ENCODE assay signal across 8 mouse cellular contexts in genomic region chr13:49186798-49187287, GRCm38 (mm10). TPM values are rescaled to one million over a fixed set of nuclear protein-coding genes. Genes with fewer than 3 reads are reported as not detected.
A peak's percentile ranks its signal among the peaks of the same experiment; 100 is the strongest.
DNase-seq lines count a peak whose midpoint lies in the region; ATAC-seq and TF ChIP-seq lines count a peak whose summit lies in the region.

No protein-coding gene starts in this region.

- H3K27ac ChIP-seq in kidney, embryonic 15.5 days = peak overlapping the region; percentile 63; the same call in 1 of the 2 replicates
- H3K27ac ChIP-seq in bone marrow macrophage, adult 2 months (ENCODE audit: insufficient read depth, low read depth, low read length) = peak overlapping the region; percentile 76

- H3K4me3 ChIP-seq in kidney, embryonic 15.5 days (replicated peaks) = peak overlapping the region; percentile 84
- 0 out of 2 replicates have a peak overlapping the region, but pooled peaks have one; percentile 14 for H3K4me3 ChIP-seq in bone marrow macrophage, adult 2 months (ENCODE audit: insufficient read depth, low read length)

- H3K4me2 ChIP-seq in kidney, embryonic 15.5 days = peak overlapping the region; percentile 97

- no peaks in the 10 kb centered on the region for H3K9me3 ChIP-seq in kidney, embryonic 15.5 days (replicated peaks)

- TF ChIP-seq CTCF in bone marrow macrophage, adult 2 months (IDR thresholded peaks at IDR 0.05; ENCODE audit: low read depth, low read length) = no peak

- no peak for DNase-seq in kidney, adult 18-20 months
- DNase-seq in adrenal gland, postnatal 10 days = no peak
- DNase-seq in adrenal gland, postnatal 4 days (ENCODE audit: low spot score in 2 of 2) = no peak

- H3K9ac ChIP-seq in kidney, embryonic 15.5 days = peak overlapping the region; percentile 40

- no peaks in the 10 kb centered on the region for H3K36me3 ChIP-seq in kidney, embryonic 15.5 days

- peak; percentile 13 for ATAC-seq in kidney, embryonic 15.5 days (replicated peaks; ENCODE audit: low FRiP score)
- 0 out of 2 replicates have a peak, but pooled peaks have one; percentile 7 for ATAC-seq in granulocyte monocyte progenitor cell, adult 5-6 weeks (replicated peaks; ENCODE audit: poor library complexity, severe bottlenecking)
- ATAC-seq in megakaryocyte progenitor cell, adult 5-6 weeks (replicated peaks; ENCODE audit: poor library complexity) = 0 out of 2 replicates have a peak, but pooled peaks have one; percentile 4
- ATAC-seq in monocyte, adult 5-6 weeks (replicated peaks; ENCODE audit: insufficient number of reproducible peaks, low FRiP score, low TSS enrichment, poor library complexity, severe bottlenecking) = no peak

- H3K4me1 ChIP-seq in kidney, embryonic 15.5 days = peaks cover 50% of the 10 kb centered on the region
- peaks cover 56% of the 10 kb centered on the region for H3K4me1 ChIP-seq in bone marrow macrophage, adult 2 months (ENCODE audit: control insufficient read depth, insufficient read depth, low read length)

- 24% methylated on average over 11 of the region's 11 CpGs for WGBS in kidney, embryonic 15.5 days

- no peaks in the 10 kb centered on the region for H3K27me3 ChIP-seq in kidney, embryonic 15.5 days

- TF ChIP-seq POLR2A in bone marrow macrophage, adult 2 months (IDR thresholded peaks at IDR 0.05; ENCODE audit: borderline replicate concordance, low read depth, low read length) = no peak

RNA-seq across cellular contexts. Expression of gene Ninj1, which starts 0.4 kb away (rescaled TPM):
- polyA plus RNA-seq in kidney, embryonic 15.5 days (2015; fragmentation: Nextera tagmentation; extraction: Ambion mirVana) = 57.5 and 59.8 TPM in 2 replicates
- polyA plus RNA-seq in bone marrow macrophage, adult 2 months (2012; ENCODE audit: insufficient read depth, insufficient read length, missing spikeins) = 497 and 521 TPM in 2 replicates
- 52.5 and 96.9 TPM in 2 replicates for total RNA-seq in granulocyte monocyte progenitor cell, adult 5-6 weeks (2014; fragmentation: Nextera tagmentation)
- total RNA-seq in granulocyte monocyte progenitor cell, adult 5-6 weeks (2017) = 44.6 and 48.6 TPM in 2 replicates
- total RNA-seq in megakaryocyte progenitor cell, adult 5-6 weeks (2015) = 68.2 and 69.6 TPM in 2 replicates
- total RNA-seq in megakaryocyte progenitor cell, adult 5-6 weeks (2017) = 38.4 and 38.8 TPM in 2 replicates
- total RNA-seq in adrenal gland, postnatal 10 days (2021) = 10 to 100 TPM; 77.3 to 79.6 TPM
- 10 to 100 TPM; 49.0 to 51.9 TPM for total RNA-seq in adrenal gland, postnatal 4 days (2021)
- total RNA-seq in monocyte, adult 5-6 weeks (2017) = 24.6 to 59.1 TPM (median 55.8 TPM) in 3 replicates

RNA-seq across cellular contexts. Expression of gene Card19, which starts 29.0 kb away (rescaled TPM):
- 45.7 and 47.2 TPM in 2 replicates for polyA plus RNA-seq in kidney, embryonic 15.5 days (2015; fragmentation: Nextera tagmentation; extraction: Ambion mirVana)
- 261 and 268 TPM in 2 replicates for polyA plus RNA-seq in bone marrow macrophage, adult 2 months (2012; ENCODE audit: insufficient read depth, insufficient read length, missing spikeins)
- 24.3 and 26.4 TPM in 2 replicates for total RNA-seq in granulocyte monocyte progenitor cell, adult 5-6 weeks (2014; fragmentation: Nextera tagmentation)
- 22.3 and 22.4 TPM in 2 replicates for total RNA-seq in granulocyte monocyte progenitor cell, adult 5-6 weeks (2017)
- total RNA-seq in megakaryocyte progenitor cell, adult 5-6 weeks (2015) = 20.1 and 27.1 TPM in 2 replicates
- 22.1 and 30.2 TPM in 2 replicates for total RNA-seq in megakaryocyte progenitor cell, adult 5-6 weeks (2017)
- total RNA-seq in adrenal gland, postnatal 10 days (2021) = 10 to 100 TPM; 52.5 to 58.9 TPM
- total RNA-seq in adrenal gland, postnatal 4 days (2021) = 10 to 100 TPM; 48.9 to 62.7 TPM
- 27.8 to 56.1 TPM (median 45.9 TPM) in 3 replicates for total RNA-seq in monocyte, adult 5-6 weeks (2017)

RNA-seq across cellular contexts. Expression of gene Wnk2, which starts 39.0 kb away (rescaled TPM):
- 1.2 and 1.4 TPM in 2 replicates for polyA plus RNA-seq in kidney, embryonic 15.5 days (2015; fragmentation: Nextera tagmentation; extraction: Ambion mirVana)
- not detected in 2 replicates for polyA plus RNA-seq in bone marrow macrophage, adult 2 months (2012; ENCODE audit: insufficient read depth, insufficient read length, missing spikeins)
- total RNA-seq in granulocyte monocyte progenitor cell, adult 5-6 weeks (2014; fragmentation: Nextera tagmentation) = not detected in 2 replicates
- not detected in 2 replicates for total RNA-seq in granulocyte monocyte progenitor cell, adult 5-6 weeks (2017)
- not detected in 2 replicates for total RNA-seq in megakaryocyte progenitor cell, adult 5-6 weeks (2015)
- 0.03 TPM in 1 of 2 replicates, not detected in the other for total RNA-seq in megakaryocyte progenitor cell, adult 5-6 weeks (2017)
- total RNA-seq in adrenal gland, postnatal 10 days (2021) = 1 to 10 TPM; 4.1 to 8.3 TPM
- total RNA-seq in adrenal gland, postnatal 4 days (2021) = 10 to 100 TPM; 10.1 to 10.5 TPM
- not detected in 3 replicates for total RNA-seq in monocyte, adult 5-6 weeks (2017)
